Mouse (Mus musculus): ENCODE data around the gene Trp53bp1. TPM values are rescaled to one million over a fixed set of nuclear protein-coding genes. Genes with fewer than 3 reads are reported as not detected.

Gene Trp53bp1
- total RNA-seq, 2 experiments from 2014 or later: 20.4 to 26.7 TPM

Other genes with a start within 250 kb of the Trp53bp1 start
- 1 to 10 TPM in 1 of 2 experiments, not detected in 1; 1.2 TPM for gene Epb42, start 234.3 kb downstream of the Trp53bp1 start, total RNA-seq (2021)
- not detected for gene Tgm5, start 185.6 kb downstream of the Trp53bp1 start, total RNA-seq (2021)
- not detected for gene Tgm7, start 161.6 kb downstream of the Trp53bp1 start, total RNA-seq (2021)
- 10 to 100 TPM; 11.7 to 14.0 TPM for gene Adal, start 131.0 kb downstream of the Trp53bp1 start, total RNA-seq (2021)
- gene Lcmt2, start 130.8 kb downstream of the Trp53bp1 start, total RNA-seq (2021): 1 to 10 TPM; 4.0 to 5.3 TPM
- gene Tubgcp4, start 100.8 kb downstream of the Trp53bp1 start, total RNA-seq (2021): 10 to 100 TPM; 10.5 to 16.2 TPM
- gene Zscan29, start 100.3 kb downstream of the Trp53bp1 start, total RNA-seq (2021): 1 to 10 TPM; 4.2 to 5.2 TPM
- gene Map1a, start 18.2 kb upstream of the Trp53bp1 start, total RNA-seq (2021): 10 to 100 TPM in 1 of 2 experiments, 1 to 10 TPM in 1; 9.3 to 11.7 TPM
- 10 to 100 TPM; 24.4 to 24.8 TPM for gene Ppip5k1, start 84.0 kb upstream of the Trp53bp1 start, total RNA-seq (2021)
- gene Ckmt1, start 86.3 kb upstream of the Trp53bp1 start, total RNA-seq (2021): under 1 TPM; 0.47 to 0.72 TPM
- not detected for gene Strc, start 115.8 kb upstream of the Trp53bp1 start, total RNA-seq (2021)
- gene Pdia3, start 142.4 kb upstream of the Trp53bp1 start, total RNA-seq (2021): 100 to 1,000 TPM; 106 to 133 TPM
- 1 to 10 TPM; 1.7 to 2.0 TPM for gene Catsper2, start 142.4 kb upstream of the Trp53bp1 start, total RNA-seq (2021)
- gene Ell3, start 172.9 kb upstream of the Trp53bp1 start, total RNA-seq (2021): not detected
- gene Serf2, start 177.8 kb upstream of the Trp53bp1 start, total RNA-seq (2021): 100 to 1,000 TPM; 375 to 398 TPM
- 10 to 100 TPM; 23.1 to 30.5 TPM for gene Hypk, start 181.9 kb upstream of the Trp53bp1 start, total RNA-seq (2021)
- gene Serinc4, start 185.4 kb upstream of the Trp53bp1 start, total RNA-seq (2021): under 1 TPM in 1 of 2 experiments, not detected in 1; 0.21 TPM
- gene Mfap1b, start 202.7 kb upstream of the Trp53bp1 start, total RNA-seq (2021): 10 to 100 TPM; 23.3 to 24.8 TPM
- 10 to 100 TPM; 18.1 to 19.1 TPM for gene Mfap1a, start 235.3 kb upstream of the Trp53bp1 start, total RNA-seq (2021)
- gene Wdr76, start 235.3 kb upstream of the Trp53bp1 start, total RNA-seq (2021): 1 to 10 TPM; 2.5 to 3.7 TPM

All from gastrocnemius, postnatal 10 days (tissue).